Mouse (Mus musculus): Measurements from ENCODE around the gene Slc7a15. TPM values are rescaled to one million over a fixed set of nuclear protein-coding genes. Genes with fewer than 3 reads are reported as not detected.

The Slc7a15 gene
- polyA plus RNA-seq, 1 experiment = 0.06 TPM

GRCm38 (mm10) chr12:8555419-8555818 lies 43.4 kb downstream of the Slc7a15 start:
- Histone ChIP-seq H3K4me3 (no peak overlapping the region), H3ac (ENCODE audit: control insufficient read depth, insufficient read length) (no peak overlapping the region)

GRCm38 (mm10) chr12:8547357-8547756 lies 51.5 kb downstream of the Slc7a15 start:
- peak overlapping the region; percentile 33 for H3K4me2 ChIP-seq (ENCODE audit: low read depth)
- no peaks in the 10 kb centered on the region for H3K36me3 ChIP-seq (ENCODE audit: control insufficient read depth, insufficient read depth)
- H3K27me3 ChIP-seq (ENCODE audit: control insufficient read depth, insufficient read depth, insufficient read length) = no peaks in the 10 kb centered on the region
- H3K79me2 ChIP-seq (ENCODE audit: control insufficient read depth, insufficient read depth) = no peaks in the 10 kb centered on the region
- TF ChIP-seq MYOD1 (IDR thresholded peaks at IDR 0.05; ENCODE audit: control insufficient read depth in 1 of 3, insufficient read length in 2 of 3, low read depth in 2 of 3) (no peak), USF1 (IDR thresholded peaks at IDR 0.05; ENCODE audit: low read depth) (no peak), POLR2A (IDR thresholded peaks at IDR 0.05; ENCODE audit: insufficient read length, low read depth) (no peak), TCF12 (IDR thresholded peaks at IDR 0.05; ENCODE audit: insufficient read depth, poor library complexity, severe bottlenecking) (no peak), TCF3 (IDR thresholded peaks at IDR 0.05; ENCODE audit: insufficient read length, low read depth) (no peak), REST (IDR thresholded peaks at IDR 0.05; ENCODE audit: insufficient read depth, insufficient read length) (no peak), POLR2AphosphoS2 (IDR thresholded peaks at IDR 0.05; ENCODE audit: insufficient read length, low read depth) (no peak), E2F4 (IDR thresholded peaks at IDR 0.05; ENCODE audit: insufficient read depth) (no peak), SRF (IDR thresholded peaks at IDR 0.05; ENCODE audit: control insufficient read depth, insufficient read length, low read depth) (no peak), MYOG (IDR thresholded peaks at IDR 0.05; ENCODE audit: control insufficient read depth in 1 of 3, insufficient read depth in 1 of 3, insufficient read length in 2 of 3, low read depth in 2 of 3) (no peak), CEBPB (IDR thresholded peaks at IDR 0.05; ENCODE audit: insufficient read depth, poor library complexity, severe bottlenecking) (no peak), MAX (IDR thresholded peaks at IDR 0.05; ENCODE audit: low read depth) (no peak)
- no peak overlapping the region for H3ac ChIP-seq (ENCODE audit: control insufficient read depth, insufficient read length)
- H3K4me3 ChIP-seq = no peak overlapping the region

More at GRCm38 (mm10) chr12:8555419-8555818, 43.4 kb downstream of the Slc7a15 start:
- H3K36me3 ChIP-seq (ENCODE audit: control insufficient read depth, insufficient read depth) = no peaks in the 10 kb centered on the region
- no peaks in the 10 kb centered on the region for H3K79me2 ChIP-seq (ENCODE audit: control insufficient read depth, insufficient read depth)
- no peaks in the 10 kb centered on the region for H3K27me3 ChIP-seq (ENCODE audit: control insufficient read depth, insufficient read depth, insufficient read length)
- TF ChIP-seq TCF12 (IDR thresholded peaks at IDR 0.05; ENCODE audit: insufficient read depth, poor library complexity, severe bottlenecking) (no peak), MAX (IDR thresholded peaks at IDR 0.05; ENCODE audit: low read depth) (no peak)
- H3K4me2 ChIP-seq (ENCODE audit: low read depth) = no peak overlapping the region

- Histone ChIP-seq H3K36me3 (ENCODE audit: control insufficient read depth, insufficient read depth) (no peaks in the 10 kb centered on the region), H3ac (ENCODE audit: control insufficient read depth, insufficient read length) (no peak overlapping the region), H3K4me3 (no peak overlapping the region), H3K27me3 (ENCODE audit: control insufficient read depth, insufficient read depth, insufficient read length) (no peaks in the 10 kb centered on the region), H3K4me2 (ENCODE audit: low read depth) (no peak overlapping the region), H3K79me2 (ENCODE audit: control insufficient read depth, insufficient read depth) (no peaks in the 10 kb centered on the region)
- TF ChIP-seq TCF12 (IDR thresholded peaks at IDR 0.05; ENCODE audit: insufficient read depth, poor library complexity, severe bottlenecking) (no peak), MYOD1 (IDR thresholded peaks at IDR 0.05; ENCODE audit: control insufficient read depth in 1 of 3, insufficient read length in 2 of 3, low read depth in 2 of 3) (no peak), POLR2A (IDR thresholded peaks at IDR 0.05; ENCODE audit: insufficient read length, low read depth) (no peak), CEBPB (IDR thresholded peaks at IDR 0.05; ENCODE audit: insufficient read depth, poor library complexity, severe bottlenecking) (no peak), SRF (IDR thresholded peaks at IDR 0.05; ENCODE audit: control insufficient read depth, insufficient read length, low read depth) (no peak), MYOG (IDR thresholded peaks at IDR 0.05; ENCODE audit: control insufficient read depth in 1 of 3, insufficient read depth in 1 of 3, insufficient read length in 2 of 3, low read depth in 2 of 3) (no peak), TCF3 (IDR thresholded peaks at IDR 0.05; ENCODE audit: insufficient read length, low read depth) (no peak), REST (IDR thresholded peaks at IDR 0.05; ENCODE audit: insufficient read depth, insufficient read length) (no peak), POLR2AphosphoS2 (IDR thresholded peaks at IDR 0.05; ENCODE audit: insufficient read length, low read depth) (no peak), E2F4 (IDR thresholded peaks at IDR 0.05; ENCODE audit: insufficient read depth) (no peak), MAX (IDR thresholded peaks at IDR 0.05; ENCODE audit: low read depth) (no peak), USF1 (IDR thresholded peaks at IDR 0.05; ENCODE audit: low read depth) (no peak)
Observed at GRCm38 (mm10) chr12:8546801-8547200, 52.1 kb downstream of the Slc7a15 start.

GRCm38 (mm10) chr12:8545066-8545610 lies 53.7 kb downstream of the Slc7a15 start:
- TF ChIP-seq MYOG (IDR thresholded peaks at IDR 0.05; ENCODE audit: control insufficient read depth in 1 of 3, insufficient read depth in 1 of 3, insufficient read length in 2 of 3, low read depth in 2 of 3) = no peak
- no peak for TF ChIP-seq SRF (IDR thresholded peaks at IDR 0.05; ENCODE audit: control insufficient read depth, insufficient read length, low read depth)
- no peak for TF ChIP-seq CEBPB (IDR thresholded peaks at IDR 0.05; ENCODE audit: insufficient read depth, poor library complexity, severe bottlenecking)
- TF ChIP-seq TCF3 (IDR thresholded peaks at IDR 0.05; ENCODE audit: insufficient read length, low read depth) = no peak
- TF ChIP-seq POLR2A (IDR thresholded peaks at IDR 0.05; ENCODE audit: insufficient read length, low read depth) = no peak
- TF ChIP-seq POLR2AphosphoS2 (IDR thresholded peaks at IDR 0.05; ENCODE audit: insufficient read length, low read depth) = no peak
- no peak for TF ChIP-seq MYOD1 (IDR thresholded peaks at IDR 0.05; ENCODE audit: control insufficient read depth in 1 of 3, insufficient read length in 2 of 3, low read depth in 2 of 3)
- TF ChIP-seq USF1 (IDR thresholded peaks at IDR 0.05; ENCODE audit: low read depth) = no peak
- no peaks in the 10 kb centered on the region for H3K36me3 ChIP-seq (ENCODE audit: control insufficient read depth, insufficient read depth)
- H3K4me2 ChIP-seq (ENCODE audit: low read depth) = no peak overlapping the region
- H3K4me3 ChIP-seq = no peak overlapping the region
- H3ac ChIP-seq (ENCODE audit: control insufficient read depth, insufficient read length) = no peak overlapping the region
- H3K79me2 ChIP-seq (ENCODE audit: control insufficient read depth, insufficient read depth) = no peaks in the 10 kb centered on the region
- no peaks in the 10 kb centered on the region for H3K27me3 ChIP-seq (ENCODE audit: control insufficient read depth, insufficient read depth, insufficient read length)

GRCm38 (mm10) chr12:8542371-8542770 lies 56.5 kb downstream of the Slc7a15 start:
- no peak for TF ChIP-seq POLR2AphosphoS2 (IDR thresholded peaks at IDR 0.05; ENCODE audit: insufficient read length, low read depth)
- TF ChIP-seq CEBPB (IDR thresholded peaks at IDR 0.05; ENCODE audit: insufficient read depth, poor library complexity, severe bottlenecking) = no peak
- TF ChIP-seq POLR2A (IDR thresholded peaks at IDR 0.05; ENCODE audit: insufficient read length, low read depth) = no peak
- no peak for TF ChIP-seq MAX (IDR thresholded peaks at IDR 0.05; ENCODE audit: low read depth)
- no peak for TF ChIP-seq MYOG (IDR thresholded peaks at IDR 0.05; ENCODE audit: control insufficient read depth in 1 of 3, insufficient read depth in 1 of 3, insufficient read length in 2 of 3, low read depth in 2 of 3)
- no peak for TF ChIP-seq SRF (IDR thresholded peaks at IDR 0.05; ENCODE audit: control insufficient read depth, insufficient read length, low read depth)
- TF ChIP-seq REST (IDR thresholded peaks at IDR 0.05; ENCODE audit: insufficient read depth, insufficient read length) = no peak
- no peak for TF ChIP-seq TCF3 (IDR thresholded peaks at IDR 0.05; ENCODE audit: insufficient read length, low read depth)
- no peak for TF ChIP-seq E2F4 (IDR thresholded peaks at IDR 0.05; ENCODE audit: insufficient read depth)
- no peak for TF ChIP-seq MYOD1 (IDR thresholded peaks at IDR 0.05; ENCODE audit: control insufficient read depth in 1 of 3, insufficient read length in 2 of 3, low read depth in 2 of 3)
- TF ChIP-seq USF1 (IDR thresholded peaks at IDR 0.05; ENCODE audit: low read depth) = no peak
- no peak for TF ChIP-seq TCF12 (IDR thresholded peaks at IDR 0.05; ENCODE audit: insufficient read depth, poor library complexity, severe bottlenecking)
- Histone ChIP-seq H3ac (ENCODE audit: control insufficient read depth, insufficient read length) (no peak overlapping the region), H3K4me2 (ENCODE audit: low read depth) (no peak overlapping the region), H3K27me3 (ENCODE audit: control insufficient read depth, insufficient read depth, insufficient read length) (no peaks in the 10 kb centered on the region), H3K79me2 (ENCODE audit: control insufficient read depth, insufficient read depth) (no peaks in the 10 kb centered on the region), H3K4me3 (no peak overlapping the region), H3K36me3 (ENCODE audit: control insufficient read depth, insufficient read depth) (no peaks in the 10 kb centered on the region)

Measured in myocyte (in vitro differentiated cells).